Mouse (Mus musculus) A20 (cell line): ENCODE results near the gene Vmn2r9.
"Not testable (repeated sequence)": the region's sequence is repeated elsewhere in the genome, so short reads cannot be mapped to it uniquely, and the experiment has no call there.

Experiments used
- DNase-seq: peaks from one replicate; pipeline ENCODE4 v3.0.0-alpha.2; 2011; ENCODE audit warnings: low read depth, low spot score

Gene Vmn2r9

DNA sequence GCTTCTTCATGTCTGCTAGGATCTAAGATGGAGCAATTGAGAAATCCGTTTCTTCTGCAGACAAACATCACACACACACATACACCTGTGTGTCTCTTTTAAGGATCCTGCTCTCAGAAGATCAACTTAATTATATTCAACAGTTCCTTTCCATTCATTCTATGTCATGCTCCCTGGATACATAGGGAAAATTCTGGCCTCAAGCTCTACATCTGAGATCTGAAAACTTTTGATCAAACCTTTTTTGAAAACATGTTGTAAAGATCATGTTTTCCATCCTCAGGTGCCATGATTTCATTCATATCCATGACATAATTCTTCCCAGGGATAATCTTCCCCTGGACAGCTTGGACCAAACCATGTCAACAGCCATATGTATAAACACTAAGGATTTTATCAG lies at the start of gene Vmn2r9:
Vmn2r9 (minus strand) TSS at position 101 of the 400 bp plus-strand sequence.
- not testable (repeated sequence) for DNase-seq

- DNase-seq: peak; percentile 3
These were observed 14.3 kb upstream of the Vmn2r9 start for GRCm38 (mm10) chr5:108866746-108867145.

DNA sequence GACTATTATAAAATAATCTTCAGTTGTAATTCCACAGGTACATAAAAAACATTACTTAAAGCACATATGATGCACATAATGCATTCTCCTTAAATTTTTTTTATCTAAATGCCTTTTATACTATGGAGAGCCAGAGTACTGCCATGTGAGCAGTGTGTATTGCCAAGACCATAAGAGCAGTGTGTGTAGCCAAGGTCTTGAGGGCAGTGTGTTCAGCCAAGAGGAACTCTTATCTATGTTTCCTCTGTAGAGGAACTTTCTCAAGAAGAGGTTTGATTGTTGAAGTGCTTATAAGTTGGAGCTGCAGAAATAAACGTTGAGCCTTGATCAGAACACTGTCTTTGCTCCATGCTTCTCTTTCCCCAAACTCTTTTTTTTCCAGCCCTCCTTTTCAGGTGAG lies 2.9 kb downstream of the Vmn2r9 start:
- no peak for DNase-seq

DNA sequence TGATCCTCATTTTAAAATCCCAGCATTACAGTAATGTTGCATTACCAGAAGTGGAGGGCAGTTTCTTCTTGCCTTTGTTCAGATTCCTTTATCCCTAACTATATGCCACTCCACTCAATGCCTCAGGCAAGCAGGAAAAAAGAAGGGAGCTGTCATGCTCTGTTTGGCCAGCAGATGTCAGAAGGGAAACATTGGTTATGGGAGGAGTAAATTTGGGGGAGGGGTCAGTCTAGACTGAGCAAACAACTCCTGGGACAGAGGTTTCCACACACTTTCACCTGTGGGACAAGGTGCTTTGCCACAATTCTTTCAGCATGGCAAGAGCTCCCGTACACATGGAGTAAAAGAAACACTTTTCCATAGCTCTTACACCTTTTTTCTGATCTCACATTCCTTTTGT lies 16.2 kb downstream of the Vmn2r9 start:
- no peak for DNase-seq

- DNase-seq: no peak
These were observed 29.1 kb downstream of the Vmn2r9 start for GRCm38 (mm10) chr5:108823276-108823675.

DNA sequence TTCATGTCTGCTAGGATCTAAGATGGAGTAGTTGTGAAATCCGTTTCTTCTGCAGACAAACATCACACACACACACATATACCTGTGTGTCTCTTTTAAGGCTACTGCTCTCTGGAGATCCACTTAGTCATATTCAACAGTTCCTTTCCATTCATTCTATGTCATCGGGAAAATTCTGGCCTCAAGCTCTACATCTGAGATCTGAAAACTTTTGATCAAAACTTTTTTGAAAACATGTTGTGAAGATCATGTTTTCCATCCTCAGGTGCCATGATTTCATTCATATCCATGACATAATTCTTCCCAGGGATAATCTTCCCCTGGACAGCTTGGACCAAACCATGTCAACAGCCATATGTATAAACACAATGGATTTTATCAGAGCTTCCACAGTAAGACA lies 43.7 kb downstream of the Vmn2r9 start, which contains the start of gene Vmn2r8:
Vmn2r8 (minus strand) TSS at position 101 of the 400 bp plus-strand sequence.
- not testable (repeated sequence) for DNase-seq

GRCm38 (mm10) chr5:108803646-108804045 lies 48.8 kb downstream of the Vmn2r9 start:
- no peak for DNase-seq

GRCm38 (mm10) chr5:108795263-108795662 lies 57.1 kb downstream of the Vmn2r9 start, which contains the start of gene Tmed11:
TSS of gene Tmed11 (minus strand) at chr5:108795363.
- not testable (repeated sequence) for DNase-seq

DNA sequence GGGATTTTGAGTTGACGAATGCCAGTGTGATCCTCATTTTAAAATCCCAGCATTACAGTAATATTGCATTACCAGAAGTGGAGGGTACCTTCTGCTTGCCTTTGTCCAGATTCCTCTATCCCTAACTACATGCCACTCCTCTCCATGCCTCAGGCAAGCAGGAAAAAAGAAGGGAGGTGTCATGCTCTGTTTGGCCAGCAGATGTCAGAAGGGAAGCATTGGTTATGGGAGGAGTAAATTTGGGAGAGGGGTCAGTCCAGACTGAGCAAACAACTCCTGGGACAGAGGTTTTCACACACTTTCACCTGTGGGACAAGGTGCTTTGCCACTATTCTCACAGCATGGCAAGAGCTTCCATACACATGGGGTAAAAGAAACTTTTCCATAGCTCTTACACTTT lies 62.0 kb downstream of the Vmn2r9 start:
- not testable (repeated sequence) for DNase-seq
